Mouse (Mus musculus): ENCODE measurements around the gene Cyb561. TPM values are rescaled to one million over a fixed set of nuclear protein-coding genes. Genes with fewer than 3 reads are reported as not detected.

Gene Cyb561
- polyA plus RNA-seq, 1 experiment from 2014 or later = 38.1 TPM

GRCm38 (mm10) chr11:105921275-105921674 lies 31.9 kb downstream of the Cyb561 start:
- ATAC-seq (replicated peaks; ENCODE audit: low FRiP score, low TSS enrichment, low read depth) (no peak), DNase-seq (ENCODE audit: low spot score) (no peak)
- Histone ChIP-seq H3K36me3 (ENCODE audit: control insufficient read depth, insufficient read depth, low read length) (peaks cover 57% of the 10 kb centered on the region), H3K9me3 (ENCODE audit: control insufficient read depth, low read length) (no peaks in the 10 kb centered on the region), H3K9ac (ENCODE audit: low read length) (no peak overlapping the region), H3K4me2 (ENCODE audit: low read length) (no peak overlapping the region), H3K27ac (ENCODE audit: low read depth) (no peak overlapping the region), H3K4me1 (replicated peaks; ENCODE audit: control insufficient read depth, insufficient read depth, low read length) (no peaks in the 10 kb centered on the region), H3K27me3 (replicated peaks; ENCODE audit: control insufficient read depth, insufficient read depth, low read length) (no peaks in the 10 kb centered on the region), H3K4me3 (ENCODE audit: low read depth, low read length) (no peak overlapping the region)
- WGBS = 91% methylated on average over 5 of the region's 5 CpGs

- WGBS = 84% methylated on average over 2 of the region's 2 CpGs
- Histone ChIP-seq H3K27ac (ENCODE audit: low read depth) (no peak overlapping the region), H3K4me3 (ENCODE audit: low read depth, low read length) (no peak overlapping the region), H3K9ac (ENCODE audit: low read length) (no peak overlapping the region), H3K36me3 (ENCODE audit: control insufficient read depth, insufficient read depth, low read length) (peaks cover 62% of the 10 kb centered on the region), H3K27me3 (replicated peaks; ENCODE audit: control insufficient read depth, insufficient read depth, low read length) (no peaks in the 10 kb centered on the region), H3K9me3 (ENCODE audit: control insufficient read depth, low read length) (no peaks in the 10 kb centered on the region), H3K4me1 (replicated peaks; ENCODE audit: control insufficient read depth, insufficient read depth, low read length) (no peaks in the 10 kb centered on the region), H3K4me2 (ENCODE audit: low read length) (no peak overlapping the region)
- ATAC-seq (replicated peaks; ENCODE audit: low FRiP score, low TSS enrichment, low read depth) = no peak
- no peak for DNase-seq (ENCODE audit: low spot score)
These were observed 32.3 kb downstream of the Cyb561 start for GRCm38 (mm10) chr11:105920836-105921235.

GRCm38 (mm10) chr11:105920098-105920785 lies 32.9 kb downstream of the Cyb561 start:
- DNase-seq (ENCODE audit: low spot score) = no peak
- H3K27me3 ChIP-seq (replicated peaks; ENCODE audit: control insufficient read depth, insufficient read depth, low read length) = no peaks in the 10 kb centered on the region
- H3K36me3 ChIP-seq (ENCODE audit: control insufficient read depth, insufficient read depth, low read length) = peaks cover 62% of the 10 kb centered on the region
- 81% methylated on average over 3 of the region's 3 CpGs for WGBS
- no peak overlapping the region for H3K4me3 ChIP-seq (ENCODE audit: low read depth, low read length)
- no peak for ATAC-seq (replicated peaks; ENCODE audit: low FRiP score, low TSS enrichment, low read depth)
- H3K27ac ChIP-seq (ENCODE audit: low read depth) = no peak overlapping the region
- H3K9me3 ChIP-seq (ENCODE audit: control insufficient read depth, low read length) = no peaks in the 10 kb centered on the region
- no peak overlapping the region for H3K4me2 ChIP-seq (ENCODE audit: low read length)
- H3K9ac ChIP-seq (ENCODE audit: low read length) = no peak overlapping the region
- H3K4me1 ChIP-seq (replicated peaks; ENCODE audit: control insufficient read depth, insufficient read depth, low read length) = no peaks in the 10 kb centered on the region

GRCm38 (mm10) chr11:105913580-105913979 lies 39.6 kb downstream of the Cyb561 start:
- H3K9ac ChIP-seq (ENCODE audit: low read length) = no peak overlapping the region
- WGBS = 59% methylated on average over 5 of the region's 5 CpGs

GRCm38 (mm10) chr11:105911592-105912375 lies 41.4 kb downstream of the Cyb561 start:
- Histone ChIP-seq H3K4me1 (replicated peaks; ENCODE audit: control insufficient read depth, insufficient read depth, low read length) (no peaks in the 10 kb centered on the region), H3K9me3 (ENCODE audit: control insufficient read depth, low read length) (no peaks in the 10 kb centered on the region), H3K27me3 (replicated peaks; ENCODE audit: control insufficient read depth, insufficient read depth, low read length) (no peaks in the 10 kb centered on the region), H3K4me2 (ENCODE audit: low read length) (no peak overlapping the region), H3K36me3 (ENCODE audit: control insufficient read depth, insufficient read depth, low read length) (peaks cover 19% of the 10 kb centered on the region; the same call in 1 of the 2 replicates), H3K27ac (ENCODE audit: low read depth) (no peak overlapping the region), H3K4me3 (ENCODE audit: low read depth, low read length) (no peak overlapping the region), H3K9ac (ENCODE audit: low read length) (no peak overlapping the region)
- peak; percentile 86 for DNase-seq (ENCODE audit: low spot score)
- 0 out of 2 replicates have a peak, but pooled peaks have one; percentile 50 for ATAC-seq (replicated peaks; ENCODE audit: low FRiP score, low TSS enrichment, low read depth)
- WGBS = 38% methylated on average over 4 of the region's 4 CpGs

More at GRCm38 (mm10) chr11:105913580-105913979, 39.6 kb downstream of the Cyb561 start:
- Histone ChIP-seq H3K9me3 (ENCODE audit: control insufficient read depth, low read length) (no peaks in the 10 kb centered on the region), H3K4me1 (replicated peaks; ENCODE audit: control insufficient read depth, insufficient read depth, low read length) (no peaks in the 10 kb centered on the region), H3K27me3 (replicated peaks; ENCODE audit: control insufficient read depth, insufficient read depth, low read length) (no peaks in the 10 kb centered on the region), H3K4me3 (ENCODE audit: low read depth, low read length) (no peak overlapping the region), H3K27ac (ENCODE audit: low read depth) (no peak overlapping the region), H3K4me2 (ENCODE audit: low read length) (no peak overlapping the region), H3K36me3 (ENCODE audit: control insufficient read depth, insufficient read depth, low read length) (peaks cover 23% of the 10 kb centered on the region; the same call in 1 of the 2 replicates)
- DNase-seq (ENCODE audit: low spot score) (no peak), ATAC-seq (replicated peaks; ENCODE audit: low FRiP score, low TSS enrichment, low read depth) (no peak)

- ATAC-seq (replicated peaks; ENCODE audit: low FRiP score, low TSS enrichment, low read depth) (no peak), DNase-seq (ENCODE audit: low spot score) (no peak)
- Histone ChIP-seq H3K4me3 (ENCODE audit: low read depth, low read length) (no peak overlapping the region), H3K36me3 (ENCODE audit: control insufficient read depth, insufficient read depth, low read length) (peaks cover 14% of the 10 kb centered on the region; the same call in 1 of the 2 replicates), H3K9me3 (ENCODE audit: control insufficient read depth, low read length) (no peaks in the 10 kb centered on the region), H3K27ac (ENCODE audit: low read depth) (no peak overlapping the region), H3K4me2 (ENCODE audit: low read length) (no peak overlapping the region), H3K27me3 (replicated peaks; ENCODE audit: control insufficient read depth, insufficient read depth, low read length) (no peaks in the 10 kb centered on the region), H3K4me1 (replicated peaks; ENCODE audit: control insufficient read depth, insufficient read depth, low read length) (no peaks in the 10 kb centered on the region), H3K9ac (ENCODE audit: low read length) (no peak overlapping the region)
These were observed 42.0 kb downstream of the Cyb561 start for GRCm38 (mm10) chr11:105911149-105911548.

- Histone ChIP-seq H3K4me1 (replicated peaks; ENCODE audit: control insufficient read depth, insufficient read depth, low read length) (no peaks in the 10 kb centered on the region), H3K27ac (ENCODE audit: low read depth) (no peak overlapping the region), H3K4me3 (ENCODE audit: low read depth, low read length) (no peak overlapping the region), H3K36me3 (ENCODE audit: control insufficient read depth, insufficient read depth, low read length) (peaks cover 11% of the 10 kb centered on the region; the same call in 1 of the 2 replicates), H3K9ac (ENCODE audit: low read length) (no peak overlapping the region), H3K4me2 (ENCODE audit: low read length) (no peak overlapping the region), H3K27me3 (replicated peaks; ENCODE audit: control insufficient read depth, insufficient read depth, low read length) (no peaks in the 10 kb centered on the region), H3K9me3 (ENCODE audit: control insufficient read depth, low read length) (no peaks in the 10 kb centered on the region)
- ATAC-seq (replicated peaks; ENCODE audit: low FRiP score, low TSS enrichment, low read depth) = no peak
- WGBS = 58% methylated on average over 2 of the region's 2 CpGs
- no peak for DNase-seq (ENCODE audit: low spot score)
These were observed 43.5 kb downstream of the Cyb561 start for GRCm38 (mm10) chr11:105909617-105910016.

GRCm38 (mm10) chr11:105908926-105909325 lies 44.2 kb downstream of the Cyb561 start:
- H3K9me3 ChIP-seq (ENCODE audit: control insufficient read depth, low read length) = no peaks in the 10 kb centered on the region
- no peak overlapping the region for H3K27ac ChIP-seq (ENCODE audit: low read depth)
- H3K4me2 ChIP-seq (ENCODE audit: low read length) = no peak overlapping the region
- H3K27me3 ChIP-seq (replicated peaks; ENCODE audit: control insufficient read depth, insufficient read depth, low read length) = no peaks in the 10 kb centered on the region
- DNase-seq (ENCODE audit: low spot score) (no peak), ATAC-seq (replicated peaks; ENCODE audit: low FRiP score, low TSS enrichment, low read depth) (no peak)
- 85% methylated on average over 8 of the region's 8 CpGs for WGBS
- H3K4me1 ChIP-seq (replicated peaks; ENCODE audit: control insufficient read depth, insufficient read depth, low read length) = no peaks in the 10 kb centered on the region
- no peak overlapping the region for H3K4me3 ChIP-seq (ENCODE audit: low read depth, low read length)
- no peak overlapping the region for H3K9ac ChIP-seq (ENCODE audit: low read length)
- H3K36me3 ChIP-seq (ENCODE audit: control insufficient read depth, insufficient read depth, low read length) = peaks cover 6% of the 10 kb centered on the region; the same call in 1 of the 2 replicates

Data from intestine, embryonic 14.5 days (tissue).